ENCODE assay signal across 34 mouse cellular contexts in genomic region chr17:83657375-83657774, GRCm38 (mm10). TPM values are rescaled to one million over a fixed set of nuclear protein-coding genes. Genes with fewer than 3 reads are reported as not detected.
A peak's percentile ranks its signal among the peaks of the same experiment; 100 is the strongest.
DNase-seq lines count a peak whose midpoint lies in the region; ATAC-seq and TF ChIP-seq lines count a peak whose summit lies in the region.
"Had no signal": no experiment of that assay in that cellular context is flagged by ENCODE, and none has a peak within 500 bp of the region (broad histone marks: within the 10 kb centered on the region; RNA-seq: fewer than 3 reads in every experiment).

No protein-coding gene starts in this region.

- TF ChIP-seq EP300 in ES-Bruce4 (IDR thresholded peaks at IDR 0.05; ENCODE audit: insufficient read depth, low read depth, low read length): no peak
- no peak for TF ChIP-seq EP300 in heart, adult 2 months (IDR thresholded peaks at IDR 0.05; ENCODE audit: insufficient read depth, low read depth, low read length)

- no peak overlapping the region for H3K4me3 ChIP-seq in kidney, embryonic 16.5 days (ENCODE audit: low read length)
- H3K4me3 ChIP-seq in ES-Bruce4 (ENCODE audit: low read depth, low read length): no peak overlapping the region
- no peak overlapping the region for H3K4me3 ChIP-seq in liver, embryonic 16.5 days (ENCODE audit: low read depth, low read length)
- H3K4me3 ChIP-seq in heart, adult 2 months: no peak overlapping the region
- H3K4me3 ChIP-seq: embryonic facial prominence, embryonic 10.5 days; embryonic facial prominence, embryonic 15.5 days; forebrain, embryonic 12.5 days; heart, embryonic 12.5 days; midbrain, embryonic 12.5 days; myocyte; neural tube, embryonic 12.5 days; stomach, embryonic 15.5 days had no signal

- no peak for TF ChIP-seq POLR2A in ES-Bruce4 (IDR thresholded peaks at IDR 0.05; ENCODE audit: insufficient read depth, low read length)
- no peak for TF ChIP-seq POLR2A in heart, adult 2 months (IDR thresholded peaks at IDR 0.05; ENCODE audit: insufficient read depth, low read depth, low read length)

- H3K36me3 ChIP-seq in kidney, embryonic 16.5 days (ENCODE audit: insufficient read depth, low read length): no peaks in the 10 kb centered on the region
- no peaks in the 10 kb centered on the region for H3K36me3 ChIP-seq in ES-Bruce4 (ENCODE audit: control insufficient read depth, insufficient read depth, low read length, poor library complexity, severe bottlenecking)
- no peaks in the 10 kb centered on the region for H3K36me3 ChIP-seq in liver, embryonic 16.5 days (ENCODE audit: control insufficient read depth, insufficient read depth)
- H3K36me3 ChIP-seq in heart, adult 2 months (ENCODE audit: control insufficient read depth, insufficient read depth, low read length): no peaks in the 10 kb centered on the region
- H3K36me3 ChIP-seq: embryonic facial prominence, embryonic 10.5 days; embryonic facial prominence, embryonic 15.5 days; forebrain, embryonic 12.5 days; heart, embryonic 12.5 days; midbrain, embryonic 12.5 days; neural tube, embryonic 12.5 days; stomach, embryonic 15.5 days had no signal

- no peak for TF ChIP-seq CTCF in ES-Bruce4 (IDR thresholded peaks at IDR 0.05; ENCODE audit: low read depth, low read length)
- no peak for TF ChIP-seq CTCF in heart, adult 2 months (IDR thresholded peaks at IDR 0.05)

- H3K4me1 ChIP-seq in kidney, embryonic 16.5 days (ENCODE audit: insufficient read depth, low read length): peaks cover 7% of the 10 kb centered on the region
- peaks cover 2% of the 10 kb centered on the region for H3K4me1 ChIP-seq in ES-Bruce4 (ENCODE audit: control insufficient read depth, insufficient read depth, low read length)
- H3K4me1 ChIP-seq in liver, embryonic 16.5 days (ENCODE audit: control insufficient read depth, low read depth, low read length): peaks cover 50% of the 10 kb centered on the region
- no peaks in the 10 kb centered on the region for H3K4me1 ChIP-seq in heart, adult 2 months (ENCODE audit: control insufficient read depth, insufficient read depth, low read length)
- H3K4me1 ChIP-seq: embryonic facial prominence, embryonic 15.5 days; forebrain, embryonic 12.5 days; heart, embryonic 12.5 days; midbrain, embryonic 12.5 days; neural tube, embryonic 12.5 days; stomach, embryonic 15.5 days had no signal

- no peaks in the 10 kb centered on the region for H3K79me2 ChIP-seq in heart, adult 2 months (replicated peaks; ENCODE audit: control insufficient read depth, insufficient read depth, low read length)

- no peak overlapping the region for H3K27ac ChIP-seq in kidney, embryonic 16.5 days (ENCODE audit: low read length)
- H3K27ac ChIP-seq in ES-Bruce4 (ENCODE audit: insufficient read depth, low read length): peak overlapping the region; percentile 5; the same call in 1 of the 2 replicates
- H3K27ac ChIP-seq in liver, embryonic 16.5 days (ENCODE audit: low read length): peak overlapping the region; percentile 91
- H3K27ac ChIP-seq in heart, adult 2 months: no peak overlapping the region
- H3K27ac ChIP-seq: embryonic facial prominence, embryonic 10.5 days; embryonic facial prominence, embryonic 15.5 days; forebrain, embryonic 12.5 days; hindbrain, embryonic 14.5 days; midbrain, embryonic 12.5 days; neural tube, embryonic 12.5 days; stomach, embryonic 15.5 days had no signal

- no peak for DNase-seq in kidney, postnatal 14 days
- DNase-seq in B cell, adult 2 months: peak; percentile 31 to 33
- no peak for DNase-seq in heart, adult 2 months
- DNase-seq in testis, postnatal 10 days (ENCODE audit: low spot score): no peak
- DNase-seq: adrenal gland, adult 8-10 months; cerebellum, adult 2 months; cerebellum, postnatal 25 days; forebrain, postnatal 0 days; layer of hippocampus, adult 9-11 months; lung, postnatal 4 days; right cerebral cortex, adult 18-20 months; right cerebral cortex, postnatal 4 days; thymus, postnatal 14 days had no signal

- H3K4me2 ChIP-seq in kidney, embryonic 16.5 days (replicated peaks; ENCODE audit: low read depth, low read length): no peak overlapping the region
- H3K4me2 ChIP-seq in liver, embryonic 16.5 days (ENCODE audit: low read depth, low read length): no peak overlapping the region
- H3K4me2 ChIP-seq: embryonic facial prominence, embryonic 15.5 days; forebrain, embryonic 12.5 days; heart, embryonic 12.5 days; hindbrain, embryonic 14.5 days; midbrain, embryonic 12.5 days; neural tube, embryonic 12.5 days; stomach, embryonic 15.5 days had no signal

- no peaks in the 10 kb centered on the region for H3K9me3 ChIP-seq in kidney, embryonic 16.5 days (ENCODE audit: low read length)
- 0 out of 2 replicates have a peak, but pooled peaks cover under 1% of the 10 kb centered on the region for H3K9me3 ChIP-seq in ES-Bruce4 (replicated peaks; ENCODE audit: control insufficient read depth, insufficient read depth, low read length, poor library complexity, severe bottlenecking)
- no peaks in the 10 kb centered on the region for H3K9me3 ChIP-seq in liver, embryonic 16.5 days (replicated peaks; ENCODE audit: control insufficient read depth, low read length)
- H3K9me3 ChIP-seq: embryonic facial prominence, embryonic 10.5 days; embryonic facial prominence, embryonic 15.5 days; forebrain, embryonic 12.5 days; midbrain, embryonic 12.5 days; neural tube, embryonic 12.5 days; stomach, embryonic 15.5 days had no signal

- intact Hi-C loops in heart, adult 2 months (cut with DNase I): no loop called here

- ATAC-seq in kidney, embryonic 16.5 days (ENCODE audit: low FRiP score, low TSS enrichment): peak; percentile 27; the same call in 1 of the 2 replicates
- ATAC-seq in liver, embryonic 16.5 days (ENCODE audit: low read depth): no peak
- ATAC-seq: forebrain, postnatal 0 days; intestine, postnatal 0 days had no signal

- 44% methylated on average over 9 of the region's 9 CpGs for WGBS in kidney, embryonic 16.5 days
- WGBS in liver, embryonic 16.5 days (ENCODE audit: insufficient replicate concordance): 84% methylated on average over 9 of the region's 9 CpGs
- 93% methylated on average over 9 of the region's 9 CpGs for whole genome bisulfite sequencing in heart, adult 2 months

- no peaks in the 10 kb centered on the region for H3K27me3 ChIP-seq in kidney, embryonic 16.5 days (ENCODE audit: insufficient read depth, low read length)
- no peaks in the 10 kb centered on the region for H3K27me3 ChIP-seq in ES-Bruce4 (ENCODE audit: control insufficient read depth, insufficient read depth, low read length, poor library complexity, severe bottlenecking)
- H3K27me3 ChIP-seq in liver, embryonic 16.5 days (ENCODE audit: control insufficient read depth, insufficient read depth, low read depth, low read length): no peaks in the 10 kb centered on the region
- no peaks in the 10 kb centered on the region for H3K27me3 ChIP-seq in heart, adult 2 months (ENCODE audit: control insufficient read depth, insufficient read depth, low read length)
- H3K27me3 ChIP-seq: embryonic facial prominence, embryonic 15.5 days; forebrain, embryonic 12.5 days; heart, embryonic 12.5 days; megakaryocyte, embryonic 14.5 days; midbrain, embryonic 12.5 days; neural tube, embryonic 12.5 days; stomach, embryonic 15.5 days had no signal

- H3K9ac ChIP-seq in kidney, embryonic 16.5 days (replicated peaks; ENCODE audit: low read length): no peak overlapping the region
- H3K9ac ChIP-seq in ES-Bruce4 (ENCODE audit: low read depth, poor library complexity, severe bottlenecking): no peak overlapping the region
- H3K9ac ChIP-seq in liver, embryonic 16.5 days (ENCODE audit: low read depth, low read length): peak overlapping the region; percentile 29; the same call in 1 of the 2 replicates
- H3K9ac ChIP-seq in heart, adult 2 months (ENCODE audit: low read depth, low read length): no peak overlapping the region
- H3K9ac ChIP-seq: embryonic facial prominence, embryonic 15.5 days; forebrain, embryonic 12.5 days; forebrain, postnatal 0 days; heart, embryonic 12.5 days; hindbrain, embryonic 14.5 days; midbrain, embryonic 12.5 days; neural tube, embryonic 12.5 days; stomach, embryonic 15.5 days had no signal

RNA-seq across cellular contexts. Expression of gene Kcng3, which starts 25.7 kb away (rescaled TPM):
- polyA plus RNA-seq in kidney, embryonic 16.5 days (2015; fragmentation: Nextera tagmentation; extraction: Ambion mirVana): not detected in 2 replicates
- 1.1 and 1.3 TPM in 2 replicates for polyA plus RNA-seq in ES-Bruce4 (2011; ENCODE audit: insufficient read depth, insufficient read length, low read depth, missing spikeins)
- 0.04 TPM in 1 of 2 replicates, not detected in the other for polyA plus RNA-seq in liver, embryonic 16.5 days (2015; fragmentation: Nextera tagmentation; extraction: Ambion mirVana)
- total RNA-seq in heart, adult 2 months (2021): not detected
- 0.02 TPM in 1 of 2 replicates, not detected in the other for polyA plus RNA-seq in heart, adult 2 months (2012; rRNA removed)
- total RNA-seq: granulocyte monocyte progenitor cell, adult 5-6 weeks; hematopoietic stem cell, adult 5-6 weeks; liver, adult 2 months had no signal
- polyA plus RNA-seq: C2C12; embryonic facial prominence, embryonic 10.5 days; embryonic facial prominence, embryonic 15.5 days; forebrain, embryonic 12.5 days; heart, embryonic 12.5 days; heart, postnatal 0 days; intestine, postnatal 0 days; limb, embryonic 11.5 days; liver, adult 2 months; lung, embryonic 16.5 days; myocyte; neural tube, embryonic 12.5 days had no signal

RNA-seq across cellular contexts. Expression of gene Mta3, which starts 48.6 kb away (rescaled TPM):
- polyA plus RNA-seq in kidney, embryonic 16.5 days (2015; fragmentation: Nextera tagmentation; extraction: Ambion mirVana): 38.0 and 39.6 TPM in 2 replicates
- 162 and 164 TPM in 2 replicates for polyA plus RNA-seq in ES-Bruce4 (2011; ENCODE audit: insufficient read depth, insufficient read length, low read depth, missing spikeins)
- 35.3 and 35.6 TPM in 2 replicates for polyA plus RNA-seq in liver, embryonic 16.5 days (2015; fragmentation: Nextera tagmentation; extraction: Ambion mirVana)
- total RNA-seq in heart, adult 2 months (2021): 10 to 100 TPM; 17.5 to 20.1 TPM
- 15.1 and 19.2 TPM in 2 replicates for polyA plus RNA-seq in heart, adult 2 months (2012; rRNA removed)

Comparison
In these comparisons a context has a peak if more than half of its experiments do, and no peak if none do; other contexts are left out.
1. H3K27ac ChIP-seq: peak in ES-Bruce4 (single experiment) and liver, embryonic 16.5 days (single experiment); none in kidney, embryonic 16.5 days (single experiment) and heart, adult 2 months (single experiment).
2. DNase-seq: peak in B cell, adult 2 months (2 of 2); none in kidney, postnatal 14 days (single experiment), heart, adult 2 months (0 of 2) and testis, postnatal 10 days (single experiment).